Mouse (Mus musculus) lung, postnatal 36 days (tissue): Measurements from ENCODE around the gene Klf16.

Experiments
- DNase-seq: peaks from one replicate; pipeline ENCODE4 v3.0.0; 2022; ENCODE audit warnings: mixed read lengths

The Klf16 gene

GRCm38 (mm10) chr10:80573944-80574343 is 3.2 kb downstream of the Klf16 start:
- DNase-seq: no peak

GRCm38 (mm10) chr10:80572477-80572876 is 4.6 kb downstream of the Klf16 start:
- no peak for DNase-seq

GRCm38 (mm10) chr10:80570871-80571836 is 6.0 kb downstream of the Klf16 start:
- peak; percentile 55 for DNase-seq

- DNase-seq: no peak
Observed at GRCm38 (mm10) chr10:80570419-80570818, 6.7 kb downstream of the Klf16 start.

- DNase-seq: peak; percentile 86
Observed at GRCm38 (mm10) chr10:80569664-80570066, 7.5 kb downstream of the Klf16 start.

- DNase-seq: no peak
Observed at GRCm38 (mm10) chr10:80568876-80569275, 8.2 kb downstream of the Klf16 start.

- DNase-seq: peak; percentile 93
Observed at GRCm38 (mm10) chr10:80566375-80567092, 10.6 kb downstream of the Klf16 start.

- DNase-seq: peak; percentile 98
Observed at GRCm38 (mm10) chr10:80561116-80561944, 15.8 kb downstream of the Klf16 start, which contains the start of gene Rexo1. TSS of gene Rexo1 (minus strand) at chr10:80561560.

GRCm38 (mm10) chr10:80560621-80561020 is 16.5 kb downstream of the Klf16 start:
- no peak for DNase-seq

GRCm38 (mm10) chr10:80559431-80559830 is 17.7 kb downstream of the Klf16 start:
- DNase-seq: no peak

GRCm38 (mm10) chr10:80557346-80557965 is 19.7 kb downstream of the Klf16 start:
- DNase-seq: peak; percentile 87

GRCm38 (mm10) chr10:80553997-80554396 is 23.1 kb downstream of the Klf16 start:
- no peak for DNase-seq

- DNase-seq: no peak
Observed at GRCm38 (mm10) chr10:80553575-80553974, 23.5 kb downstream of the Klf16 start.

- DNase-seq: no peak
Observed at GRCm38 (mm10) chr10:80552364-80552763, 24.8 kb downstream of the Klf16 start.

GRCm38 (mm10) chr10:80549279-80549678 is 27.8 kb downstream of the Klf16 start:
- no peak for DNase-seq

- DNase-seq: peak; percentile 61
Observed at GRCm38 (mm10) chr10:80548428-80549006, 28.6 kb downstream of the Klf16 start.

- no peak for DNase-seq
Observed at GRCm38 (mm10) chr10:80547539-80547938, 29.6 kb downstream of the Klf16 start.

GRCm38 (mm10) chr10:80546945-80547344 is 30.2 kb downstream of the Klf16 start:
- no peak for DNase-seq

- DNase-seq: no peak
Observed at GRCm38 (mm10) chr10:80545590-80545989, 31.5 kb downstream of the Klf16 start.

GRCm38 (mm10) chr10:80543873-80544272 is 33.2 kb downstream of the Klf16 start:
- DNase-seq: no peak

- DNase-seq: peak; percentile 15
Observed at GRCm38 (mm10) chr10:80539493-80539892, 37.6 kb downstream of the Klf16 start.
